Comparison of ENCODE assay signal across 16 mouse cellular contexts in the genomic region with DNA sequence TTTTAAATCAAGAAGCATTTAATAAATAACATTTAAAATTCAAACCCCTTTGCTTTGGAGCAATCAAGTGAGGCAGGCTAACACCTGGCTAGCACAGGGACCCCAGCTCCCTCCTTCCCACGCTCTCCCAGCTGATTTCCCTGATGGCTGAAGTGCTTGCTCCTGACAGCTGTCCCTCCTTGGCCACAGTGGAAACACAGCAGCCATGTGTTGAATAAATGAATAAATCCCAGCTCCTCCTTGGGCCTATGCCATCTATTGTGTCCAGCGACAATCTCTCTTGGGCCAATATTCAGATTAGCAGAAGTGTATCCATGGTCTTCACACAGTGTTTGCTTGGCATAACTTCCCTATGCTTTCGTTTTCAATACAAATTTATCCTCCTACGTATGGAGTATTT.
DNase-seq lines count a peak whose midpoint lies in the region; ATAC-seq and TF ChIP-seq lines count a peak whose summit lies in the region.
"Had no signal": no experiment of that assay in that cellular context is flagged by ENCODE, and none has a peak within 500 bp of the region (broad histone marks: within the 10 kb centered on the region; RNA-seq: fewer than 3 reads in every experiment).

No protein-coding gene starts in this region.

- 0 out of 2 replicates have a peak, but pooled peaks have one; percentile 39 for ATAC-seq in forebrain, embryonic 12.5 days (ENCODE audit: low FRiP score)
- no peak for ATAC-seq in forebrain, embryonic 15.5 days (replicated peaks)
- ATAC-seq in kidney, embryonic 15.5 days (replicated peaks; ENCODE audit: low FRiP score) = no peak
- ATAC-seq: intestine, postnatal 0 days had no signal

- no peak overlapping the region for H3K4me2 ChIP-seq in forebrain, embryonic 12.5 days
- no peak overlapping the region for H3K4me2 ChIP-seq in forebrain, embryonic 15.5 days (replicated peaks)
- no peak overlapping the region for H3K4me2 ChIP-seq in kidney, embryonic 15.5 days
- H3K4me2 ChIP-seq: embryonic facial prominence, embryonic 15.5 days; heart, embryonic 15.5 days had no signal

- no peaks in the 10 kb centered on the region for H3K27me3 ChIP-seq in forebrain, embryonic 12.5 days
- no peaks in the 10 kb centered on the region for H3K27me3 ChIP-seq in forebrain, embryonic 15.5 days
- no peaks in the 10 kb centered on the region for H3K27me3 ChIP-seq in kidney, embryonic 15.5 days
- H3K27me3 ChIP-seq: embryonic facial prominence, embryonic 15.5 days; heart, embryonic 15.5 days had no signal

- no peak overlapping the region for H3K4me3 ChIP-seq in forebrain, embryonic 12.5 days (replicated peaks)
- H3K4me3 ChIP-seq in forebrain, embryonic 15.5 days = no peak overlapping the region
- H3K4me3 ChIP-seq in layer of hippocampus, adult 2 months = no peak overlapping the region
- no peak overlapping the region for H3K4me3 ChIP-seq in kidney, embryonic 15.5 days (replicated peaks)
- H3K4me3 ChIP-seq: embryonic facial prominence, embryonic 15.5 days; heart, embryonic 15.5 days had no signal

- 74% methylated on average over 4 of the region's 4 CpGs for WGBS in forebrain, embryonic 12.5 days
- WGBS in forebrain, embryonic 15.5 days = 49% methylated on average over 4 of the region's 4 CpGs
- WGBS in kidney, embryonic 15.5 days = 87% methylated on average over 4 of the region's 4 CpGs

- H3K9me3 ChIP-seq in forebrain, embryonic 12.5 days = no peaks in the 10 kb centered on the region
- no peaks in the 10 kb centered on the region for H3K9me3 ChIP-seq in forebrain, embryonic 15.5 days
- no peaks in the 10 kb centered on the region for H3K9me3 ChIP-seq in kidney, embryonic 15.5 days (replicated peaks)
- H3K9me3 ChIP-seq: embryonic facial prominence, embryonic 15.5 days; heart, embryonic 15.5 days had no signal

- no peaks in the 10 kb centered on the region for H3K36me3 ChIP-seq in forebrain, embryonic 12.5 days (replicated peaks)
- no peaks in the 10 kb centered on the region for H3K36me3 ChIP-seq in forebrain, embryonic 15.5 days
- H3K36me3 ChIP-seq in kidney, embryonic 15.5 days = no peaks in the 10 kb centered on the region
- H3K36me3 ChIP-seq: embryonic facial prominence, embryonic 15.5 days; G1E; heart, embryonic 15.5 days had no signal

- H3K4me1 ChIP-seq in forebrain, embryonic 12.5 days = peaks cover 3% of the 10 kb centered on the region; the same call in 1 of the 2 replicates
- peaks cover 11% of the 10 kb centered on the region for H3K4me1 ChIP-seq in forebrain, embryonic 15.5 days
- no peaks in the 10 kb centered on the region for H3K4me1 ChIP-seq in kidney, embryonic 15.5 days
- H3K4me1 ChIP-seq: embryonic facial prominence, embryonic 15.5 days; heart, embryonic 15.5 days had no signal

- no peak for TF ChIP-seq CTCF in layer of hippocampus, adult 2 months (conservative IDR thresholded peaks at IDR 0.05)

- H3K9ac ChIP-seq in forebrain, embryonic 12.5 days = no peak overlapping the region
- H3K9ac ChIP-seq in forebrain, embryonic 15.5 days (replicated peaks) = no peak overlapping the region
- no peak overlapping the region for H3K9ac ChIP-seq in kidney, embryonic 15.5 days
- H3K9ac ChIP-seq: embryonic facial prominence, embryonic 15.5 days; heart, embryonic 15.5 days had no signal

- H3K27ac ChIP-seq in forebrain, embryonic 12.5 days = no peak overlapping the region
- no peak overlapping the region for H3K27ac ChIP-seq in forebrain, embryonic 15.5 days (replicated peaks)
- peak overlapping the region; percentile 33; the same call in 1 of the 2 replicates for H3K27ac ChIP-seq in layer of hippocampus, adult 2 months
- no peak overlapping the region for H3K27ac ChIP-seq in kidney, embryonic 15.5 days
- H3K27ac ChIP-seq: embryonic facial prominence, embryonic 15.5 days; heart, embryonic 15.5 days; stomach, postnatal 0 days had no signal

- peak; percentile 50 for DNase-seq in layer of hippocampus, adult 11-12 months (ENCODE audit: low spot score)
- no peak for DNase-seq in layer of hippocampus, postnatal 25 days (ENCODE audit: extremely low spot score in 1 of 2, low spot score in 1 of 2)
- DNase-seq in layer of hippocampus, adult 2 months (ENCODE audit: low spot score in 2 of 2) = peak; percentile 14 to 15
- peak; percentile 51 for DNase-seq in retina, postnatal 1 day
- no peak for DNase-seq in urinary bladder, adult 2 months (ENCODE audit: low spot score)
- DNase-seq: B cell, adult 2 months; cerebellum, postnatal 36 days; liver had no signal

Comparison
In these comparisons a context has a peak if more than half of its experiments do, and no peak if none do; other contexts are left out.
1. DNase-seq: peak in layer of hippocampus, adult 11-12 months (single experiment), layer of hippocampus, adult 2 months (2 of 2) and retina, postnatal 1 day (single experiment); none in layer of hippocampus, postnatal 25 days (0 of 2) and urinary bladder, adult 2 months (single experiment).